Mouse (Mus musculus) G1E (cell line): ENCODE data around the gene Btbd9.
A peak's percentile ranks its signal among the peaks of the same experiment; 100 is the strongest.

ENCODE experiments used
- CTCF ChIP-seq: IDR thresholded peaks from 2 replicates; pipeline ENCODE4 v1.5.1; 2012; ENCODE audit warnings: low read depth, low read length, inconsistent platforms, mixed read lengths
- GATA2 ChIP-seq: IDR thresholded peaks from 2 replicates; pipeline ENCODE4 v1.6.1; 2012; ENCODE audit warnings: low read depth, low read length, inconsistent platforms, borderline replicate concordance
- POLR2AphosphoS5 ChIP-seq: IDR thresholded peaks from 2 replicates; pipeline ENCODE4 v1.6.1; 2012; ENCODE audit warnings: low read depth, low read length, inconsistent platforms; ENCODE audit not compliant: insufficient replicate concordance
- TAL1 ChIP-seq: conservative IDR thresholded peaks from 2 replicates; pipeline ENCODE4 v1.6.1; 2012; ENCODE audit warnings: low read depth, low read length, inconsistent platforms, mixed read lengths

DNA sequence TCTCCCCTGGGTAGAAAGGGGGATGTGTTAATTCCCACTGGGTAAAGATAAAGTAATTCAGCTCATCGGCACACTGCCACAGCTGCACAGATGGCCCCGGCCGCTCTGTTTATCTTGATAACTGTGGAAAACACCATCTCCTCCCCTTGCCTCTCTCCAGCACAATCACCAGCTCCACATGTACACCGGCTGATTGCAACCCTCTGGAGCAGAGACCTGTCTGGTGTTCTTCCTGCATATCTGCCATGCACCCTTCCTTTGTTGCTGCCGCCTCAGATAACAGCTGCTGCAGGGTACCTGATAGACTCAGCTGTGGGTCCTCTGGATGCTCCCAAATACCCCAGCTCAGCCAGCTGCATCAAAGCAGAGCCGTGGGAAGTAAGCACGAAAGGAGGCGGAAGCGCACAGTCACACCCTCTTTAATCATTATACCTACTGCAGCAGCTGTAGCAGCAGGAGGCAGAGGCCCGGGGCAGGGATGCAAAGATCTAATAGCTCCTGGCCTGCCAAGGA, 229.1 kb downstream of the Btbd9 start:
- TF ChIP-seq POLR2AphosphoS5 (no peak), CTCF (no peak), TAL1 (peak; percentile 91), GATA2 (peak; percentile 51; the same call in 1 of the 2 replicates)
